Mouse (Mus musculus) lung, adult 2 months (tissue): ENCODE measurements around the gene Magi2.

Experiments used
- CTCF ChIP-seq: fragments of 200-500 bp; IDR thresholded peaks from 2 replicates; pipeline ENCODE4 v1.5.1; 2011; ENCODE audit warnings: mild to moderate bottlenecking, low read length, control low read depth; ENCODE audit not compliant: insufficient read depth
- POLR2A ChIP-seq: fragments of 200-500 bp; IDR thresholded peaks from 2 replicates; pipeline ENCODE4 v1.6.1; 2011; ENCODE audit warnings: low read depth, mild to moderate bottlenecking, control low read depth, low read length, borderline replicate concordance; ENCODE audit errors: extremely low read depth

- no peak for TF ChIP-seq CTCF
- TF ChIP-seq POLR2A, result no peak
Measured at GRCm38 (mm10) chr5:20607503-20607902, 1380.7 kb downstream of the Magi2 start.
